Mouse (Mus musculus): Measurements from ENCODE around the gene Ccdc189. TPM values are rescaled to one million over a fixed set of nuclear protein-coding genes. Genes with fewer than 3 reads are reported as not detected.
"Not testable (repeated sequence)": the region's sequence is repeated elsewhere in the genome, so short reads cannot be mapped to it uniquely, and the experiment has no call there.

The Ccdc189 gene
- total RNA-seq (2021): 10 to 100 TPM in 1 of 2 experiments, 1 to 10 TPM in 1; 8.8 to 12.6 TPM
- long read RNA-seq, experiment 1, transcript Ccdc189-201 (9 exons, 2,536 nt): major isoform, 8 of 17 reads
- long read RNA-seq, experiment 1, partial matches to known transcripts: 1 of 17 reads
- long read RNA-seq, experiment 1, other reads (novel, unspliced or antisense): 8 of 17 reads
- long read RNA-seq, experiment 2, transcript Ccdc189-201 (9 exons, 2,536 nt): major isoform, 11 of 17 reads
- long read RNA-seq, experiment 2, partial matches to known transcripts: 0 of 17 reads
- long read RNA-seq, experiment 2, other reads (novel, unspliced or antisense): 5 of 17 reads

DNA sequence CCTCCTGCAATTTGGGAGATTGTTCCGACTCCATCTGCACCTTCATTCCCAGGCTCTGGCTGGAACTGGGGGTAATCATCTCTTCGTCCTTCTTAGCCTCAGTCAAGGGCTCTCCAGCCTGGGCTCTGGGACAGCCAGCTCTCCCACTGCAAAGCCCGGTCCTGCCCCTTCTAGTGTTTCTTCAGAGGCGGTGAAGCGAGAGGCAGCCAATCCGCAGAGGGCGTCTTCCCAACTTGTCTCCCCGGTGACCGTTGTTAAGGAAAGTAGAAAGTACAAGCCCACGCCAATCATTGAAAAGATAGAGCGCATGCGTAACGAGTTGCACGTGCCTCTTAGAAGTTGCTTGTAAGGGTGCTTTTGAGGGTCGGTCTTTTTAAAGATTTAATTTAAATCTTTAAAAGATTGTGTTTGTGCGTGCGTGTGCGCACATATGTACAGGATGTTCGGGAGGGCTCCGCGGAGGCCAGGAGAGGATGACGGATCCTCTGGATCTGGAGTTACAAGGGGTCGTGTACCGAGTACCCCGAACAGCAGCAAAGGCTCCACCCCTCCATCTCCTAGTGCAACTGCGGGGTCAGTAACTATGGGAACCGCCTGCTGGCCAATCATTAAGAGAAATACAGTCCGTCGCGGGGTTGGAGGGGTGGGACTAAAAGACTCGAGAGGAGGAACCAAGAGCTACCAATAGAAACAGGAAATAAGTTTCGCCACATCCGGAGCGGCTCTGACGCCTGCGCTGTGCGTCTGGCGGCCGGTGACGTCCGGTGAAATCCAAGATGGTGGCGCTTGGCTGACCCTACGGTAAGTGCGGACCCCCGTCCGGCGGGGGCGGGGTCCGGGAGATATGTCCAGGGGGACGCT, at the start of gene Ccdc189, which contains the start of gene Rnf40:
TSS of gene Ccdc189 (minus strand) at position 585 of the 861 bp plus-strand sequence.
TSS of gene Rnf40 (plus strand) at position 757 of the 861 bp plus-strand sequence.
- intact Hi-C loops (cut with DNase I): loop anchor here (5.0 kb wide), 1 partner anchor 226 kb away; no protein-coding TSS in a partner anchor

DNA sequence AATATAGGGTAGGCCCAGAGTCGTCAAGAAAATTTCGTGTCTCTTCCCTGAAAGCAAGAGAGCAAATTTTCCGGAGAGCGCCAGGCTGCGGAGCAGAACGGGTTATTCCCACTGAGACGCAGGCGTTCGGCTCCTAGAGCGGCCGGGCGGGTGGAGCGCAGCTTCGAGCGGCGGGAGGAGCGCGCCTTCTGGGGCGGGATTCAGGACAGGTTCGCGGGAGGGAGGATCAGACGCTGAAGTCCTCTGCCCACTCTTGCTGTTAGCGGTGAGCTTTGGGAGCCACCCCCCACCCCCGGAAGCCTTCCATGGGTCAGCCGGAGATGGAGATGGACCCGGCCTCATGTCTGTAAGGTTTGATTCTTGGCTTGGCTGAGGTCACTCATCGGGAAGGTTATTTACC, 48.6 kb upstream of the Ccdc189 start:
- peak; percentile 81 to 87 for DNase-seq
- intact Hi-C loops (cut with DNase I): no loop called here

More for the DNA sequence above, at the start of gene Ccdc189, which contains the start of gene Rnf40:
- DNase-seq: peak; percentile 89 to 91

DNA sequence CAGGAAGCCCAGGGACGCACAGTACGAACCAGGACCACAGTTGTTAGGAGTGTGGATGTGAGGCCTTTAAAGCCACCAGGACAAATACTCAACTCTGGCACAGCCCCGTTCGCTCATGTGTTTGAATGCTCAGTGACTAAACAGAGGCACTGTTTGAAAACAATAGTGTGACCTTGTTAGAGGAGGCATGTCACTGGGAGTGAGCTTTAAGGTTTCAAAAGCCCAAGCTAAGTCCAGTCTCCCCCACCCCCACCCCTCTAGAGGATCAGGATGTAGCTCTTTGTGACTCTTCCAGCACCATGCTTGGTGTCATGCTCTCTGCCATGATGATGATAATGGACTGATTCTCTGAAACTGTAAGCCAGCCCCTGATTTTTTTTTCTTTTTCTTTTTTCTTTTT, 43.0 kb upstream of the Ccdc189 start:
- intact Hi-C loops (cut with DNase I): no loop called here

GRCm38 (mm10) chr7:127628646-127629045, 40.3 kb upstream of the Ccdc189 start:
- DNase-seq: no peak
- intact Hi-C loops (cut with DNase I): no loop called here

More for the DNA sequence above, 43.0 kb upstream of the Ccdc189 start:
- no peak for DNase-seq

DNA sequence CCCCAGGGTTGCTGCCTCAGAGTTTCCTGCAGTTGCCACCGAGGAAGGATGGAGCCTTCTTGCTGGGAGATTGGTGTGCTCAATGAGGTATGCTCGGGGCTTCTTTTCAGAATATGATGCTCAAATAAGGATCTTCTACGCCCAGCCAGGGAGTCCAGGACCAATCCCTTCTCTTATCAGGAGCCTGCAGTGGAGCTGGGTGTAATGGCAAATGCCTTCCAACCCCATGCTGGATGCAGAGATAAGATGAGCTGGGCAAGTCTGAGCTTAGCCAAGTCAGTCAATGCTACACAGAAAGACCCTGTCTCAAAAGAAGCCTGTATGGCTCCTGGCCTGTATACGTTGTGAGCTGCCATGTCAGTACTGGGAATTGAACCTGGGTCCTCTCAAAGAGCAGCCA, 38.1 kb upstream of the Ccdc189 start:
- DNase-seq: no peak
- intact Hi-C loops (cut with DNase I): no loop called here

- intact Hi-C loops (cut with DNase I): no loop called here
- DNase-seq: no peak
Observed at GRCm38 (mm10) chr7:127626039-127626438, 37.6 kb upstream of the Ccdc189 start.

DNA sequence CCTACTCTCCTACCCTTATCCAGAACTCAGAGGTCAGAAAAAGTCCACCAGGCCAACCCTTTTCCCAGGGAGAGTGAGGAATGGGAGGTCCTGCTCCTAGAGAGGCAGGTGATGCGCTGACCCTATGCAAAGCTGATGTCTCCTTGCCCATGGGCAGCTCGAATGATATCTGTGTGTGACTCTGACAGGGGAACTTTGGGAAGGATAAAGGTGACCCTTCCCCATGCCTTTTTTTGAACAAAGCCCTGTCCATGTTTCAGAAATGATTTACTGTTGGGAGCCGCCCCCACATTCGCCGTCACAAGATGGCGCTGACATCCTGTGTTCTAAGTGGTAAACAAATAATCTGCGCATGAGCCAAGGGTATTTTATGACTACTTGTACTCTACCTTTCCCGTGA, 30.0 kb upstream of the Ccdc189 start:
- intact Hi-C loops (cut with DNase I); DNase-seq: not testable (repeated sequence)

- DNase-seq: no peak
- intact Hi-C loops (cut with DNase I): no loop called here
Observed at GRCm38 (mm10) chr7:127617962-127618361, 29.6 kb upstream of the Ccdc189 start.

DNA sequence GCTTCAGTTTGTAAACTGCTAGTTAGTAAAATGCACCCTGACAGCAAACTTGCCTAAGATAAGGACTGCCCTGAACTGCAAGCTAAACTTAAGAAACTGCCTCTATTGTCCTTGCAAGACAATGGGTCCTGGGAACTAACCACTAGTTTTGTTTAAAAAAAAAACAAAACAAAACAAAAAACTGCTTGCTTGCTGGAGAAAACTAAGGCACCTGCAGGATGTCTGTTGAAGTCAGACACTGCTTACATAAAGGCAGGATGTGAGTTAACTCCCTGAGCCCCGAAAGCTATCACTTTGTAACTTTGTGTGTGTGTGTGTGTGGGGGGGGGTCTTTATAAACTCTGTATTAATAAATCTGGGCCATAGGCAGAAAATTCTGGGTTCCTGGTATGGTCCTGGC, 28.5 kb upstream of the Ccdc189 start:
- intact Hi-C loops (cut with DNase I): no loop called here
- no peak for DNase-seq

DNA sequence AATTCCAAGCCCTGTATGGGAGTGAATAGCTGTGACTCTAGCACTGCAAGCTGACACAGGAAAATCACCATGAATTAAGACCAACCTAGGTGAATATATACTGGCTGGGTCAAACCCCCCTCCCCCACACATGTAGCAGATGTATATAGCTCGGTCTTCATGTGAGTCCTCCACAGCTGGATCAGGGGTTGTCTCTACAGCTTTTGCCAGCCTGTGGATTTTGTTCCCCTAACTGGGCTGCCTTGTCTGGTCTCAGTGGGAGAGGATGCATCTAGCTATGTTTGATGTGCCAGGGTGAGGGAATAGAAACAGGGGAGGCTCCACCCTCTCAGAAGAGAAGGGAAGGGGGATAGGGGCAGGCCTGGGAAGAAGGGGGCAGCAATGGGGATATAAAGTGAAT, 27.9 kb upstream of the Ccdc189 start:
- DNase-seq: no peak
- intact Hi-C loops (cut with DNase I): no loop called here

- intact Hi-C loops (cut with DNase I): loop anchor here (1.0 kb wide), 1 partner anchor 25 kb away; no protein-coding TSS in a partner anchor
- DNase-seq: peak; percentile 72 to 84
Observed at GRCm38 (mm10) chr7:127614891-127615843, 26.8 kb upstream of the Ccdc189 start, which contains the start of gene Zfp629. Gene Zfp629, minus strand, starts transcription at chr7:127615797.

- peak; percentile 71 to 73 for DNase-seq
- intact Hi-C loops (cut with DNase I): loop anchor here (1.0 kb wide), 1 partner anchor 26 kb away; no protein-coding TSS in a partner anchor
Observed at GRCm38 (mm10) chr7:127614511-127614890, 26.1 kb upstream of the Ccdc189 start.

DNA sequence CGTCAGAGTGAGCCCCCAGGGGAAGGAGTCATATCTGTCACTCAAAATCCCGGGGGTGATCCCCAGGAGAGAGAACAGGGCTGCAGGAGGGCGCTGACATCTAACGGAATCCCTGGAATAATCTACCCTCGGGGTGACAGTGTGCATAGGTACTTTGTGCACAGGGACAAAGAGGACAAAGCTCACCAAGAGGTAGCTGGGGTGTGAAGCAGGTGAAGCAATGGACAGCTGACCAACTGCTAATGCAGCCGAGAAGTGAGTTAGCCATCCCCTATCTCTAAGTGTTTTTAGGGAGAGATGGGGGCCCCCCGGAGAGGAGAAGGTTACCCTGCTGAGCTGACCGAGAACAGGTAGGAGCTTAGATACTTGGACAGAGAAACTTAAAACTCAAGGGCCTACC, 25.7 kb upstream of the Ccdc189 start:
- intact Hi-C loops (cut with DNase I): loop anchor here (1.0 kb wide), 1 partner anchor 26 kb away; no protein-coding TSS in a partner anchor
- no peak for DNase-seq

GRCm38 (mm10) chr7:127613501-127613900, 25.1 kb upstream of the Ccdc189 start:
- no peak for DNase-seq
- intact Hi-C loops (cut with DNase I): no loop called here

DNA sequence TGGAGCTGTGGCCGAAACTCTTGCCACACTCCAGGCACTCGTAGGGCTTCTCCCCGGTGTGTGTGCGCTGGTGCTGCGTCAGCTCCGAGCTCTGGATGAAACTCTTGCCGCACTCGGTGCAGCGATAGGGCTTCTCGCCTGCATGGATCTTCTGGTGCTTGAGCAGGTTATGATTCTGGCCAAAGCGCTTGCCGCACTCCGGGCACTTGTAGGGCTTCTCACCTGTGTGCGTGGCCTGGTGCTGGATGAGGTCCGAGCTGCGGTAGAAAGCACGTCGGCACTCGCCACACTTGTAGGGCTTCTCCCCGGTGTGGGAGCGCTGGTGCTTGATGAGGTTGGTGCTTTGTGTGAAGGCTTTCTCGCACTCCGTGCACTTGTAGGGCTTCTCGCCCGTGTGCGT, 23.2 kb upstream of the Ccdc189 start:
- intact Hi-C loops (cut with DNase I): no loop called here
- no peak for DNase-seq

- no peak for DNase-seq
- intact Hi-C loops (cut with DNase I): no loop called here
Observed at GRCm38 (mm10) chr7:127611011-127611410, 22.6 kb upstream of the Ccdc189 start.

GRCm38 (mm10) chr7:127607150-127607549, 18.8 kb upstream of the Ccdc189 start:
- DNase-seq: no peak
- intact Hi-C loops (cut with DNase I): no loop called here

GRCm38 (mm10) chr7:127604256-127604655, 15.9 kb upstream of the Ccdc189 start:
- DNase-seq: no peak
- intact Hi-C loops (cut with DNase I): no loop called here

- no peak for DNase-seq
- intact Hi-C loops (cut with DNase I): no loop called here
Observed at GRCm38 (mm10) chr7:127602903-127603302, 14.5 kb upstream of the Ccdc189 start.

GRCm38 (mm10) chr7:127601735-127602134, 13.3 kb upstream of the Ccdc189 start:
- intact Hi-C loops (cut with DNase I): no loop called here
- DNase-seq: no peak

Data from heart, postnatal 14 days (tissue).